Mouse (Mus musculus) ovary, adult 18-20 months (tissue): ENCODE measurements around the gene Ttyh2.

Experiments
- DNase-seq: peaks from one replicate; pipeline ENCODE4 v3.0.0; 2022; ENCODE audit warnings: low spot score, mixed read lengths

Ttyh2 gene

DNA sequence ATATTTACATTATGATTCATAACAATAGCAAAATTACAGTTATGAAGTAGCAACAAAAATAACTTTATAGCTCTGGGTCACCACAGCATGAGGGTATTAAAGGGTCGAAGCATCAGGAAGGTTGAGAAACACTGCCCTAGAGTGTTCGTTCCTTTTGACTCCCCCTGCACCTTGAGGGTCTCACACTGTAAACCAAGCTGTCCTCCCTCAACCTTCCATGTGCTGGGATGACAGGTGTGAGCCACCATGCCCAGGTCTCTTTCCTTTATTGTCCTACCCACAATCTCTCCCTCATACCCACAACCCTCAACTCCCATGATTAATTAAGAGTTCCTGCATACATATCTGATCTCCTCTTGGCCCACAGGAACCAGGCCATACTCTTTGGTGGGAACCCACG lies 36.2 kb downstream of the Ttyh2 start:
- no peak for DNase-seq

DNA sequence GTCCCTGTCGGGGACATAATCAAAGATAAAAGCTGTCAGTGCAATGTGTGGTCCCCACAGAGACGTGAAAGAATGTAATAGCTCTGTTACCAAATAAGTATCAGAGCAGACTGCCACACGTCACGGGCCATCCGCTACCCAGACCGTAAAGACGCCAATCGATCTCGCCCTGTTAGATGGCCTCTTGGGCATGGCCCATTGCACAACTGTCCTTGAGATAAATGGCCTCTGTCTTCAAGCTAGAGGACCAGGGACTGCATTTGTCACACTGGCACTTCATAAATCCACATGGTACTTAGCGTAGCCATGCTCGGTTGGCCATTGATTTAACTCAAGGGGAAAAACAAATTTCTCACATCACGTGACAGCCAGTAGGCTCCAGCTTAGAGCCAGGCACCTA lies 36.6 kb downstream of the Ttyh2 start:
- DNase-seq: no peak

DNA sequence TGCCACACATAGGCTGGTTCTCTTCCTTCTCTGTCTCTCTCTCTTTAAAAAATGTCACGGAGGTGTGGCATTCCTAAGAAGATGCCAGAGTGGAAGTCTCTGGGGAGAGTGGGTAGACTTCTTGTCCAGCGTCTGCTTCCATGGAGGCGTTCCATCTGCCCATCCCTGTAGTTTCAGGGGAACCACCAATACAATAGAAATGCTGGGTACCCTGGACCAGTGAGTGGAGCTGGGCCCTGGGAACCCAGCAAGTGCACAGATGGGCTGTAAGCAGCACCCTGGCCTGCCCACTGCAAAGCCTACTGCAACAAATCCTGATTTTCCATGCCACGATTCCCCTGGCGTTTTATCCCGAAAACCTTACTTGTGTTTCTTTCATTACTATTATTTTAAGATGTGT lies 39.3 kb downstream of the Ttyh2 start:
- no peak for DNase-seq

DNA sequence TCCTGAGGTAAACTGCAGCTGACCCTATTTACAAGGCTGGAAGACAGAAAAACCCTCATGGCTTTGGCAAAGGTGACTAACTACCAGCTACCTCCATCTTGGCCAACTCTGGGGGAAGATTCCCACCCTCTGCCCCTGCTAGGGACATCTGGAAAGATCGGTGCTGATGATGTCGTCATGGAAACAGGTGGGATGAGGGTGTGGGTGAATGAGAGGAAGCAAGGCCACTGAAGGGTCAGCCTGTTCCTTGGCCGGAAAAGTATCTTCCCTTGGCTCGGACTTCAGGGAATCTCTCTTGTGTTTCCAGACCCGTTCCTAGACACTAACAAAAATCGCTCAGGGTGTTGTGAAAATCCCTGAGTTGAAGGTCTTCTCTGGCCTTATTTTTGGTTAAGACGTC lies 40.3 kb downstream of the Ttyh2 start:
- DNase-seq: no peak

DNA sequence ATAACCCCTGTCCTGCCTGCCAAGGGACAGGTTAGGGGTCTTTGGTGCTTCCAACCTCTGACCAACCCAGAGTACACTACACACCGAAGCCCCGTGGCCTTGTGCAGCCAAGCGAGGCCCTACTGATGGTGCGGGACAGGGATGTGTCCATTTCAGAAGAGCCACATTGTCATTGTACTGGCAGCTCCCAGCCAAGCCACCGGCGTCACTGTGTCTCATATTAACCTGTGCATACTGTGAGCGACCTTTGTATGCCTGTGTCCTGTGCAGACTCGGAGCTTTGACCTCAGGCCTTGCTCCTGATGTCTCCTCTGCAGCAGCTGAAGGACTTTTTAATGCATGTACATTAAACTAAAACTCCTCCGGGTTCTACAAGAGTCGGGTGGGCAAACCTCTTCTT lies 45.3 kb downstream of the Ttyh2 start:
- DNase-seq: no peak

DNA sequence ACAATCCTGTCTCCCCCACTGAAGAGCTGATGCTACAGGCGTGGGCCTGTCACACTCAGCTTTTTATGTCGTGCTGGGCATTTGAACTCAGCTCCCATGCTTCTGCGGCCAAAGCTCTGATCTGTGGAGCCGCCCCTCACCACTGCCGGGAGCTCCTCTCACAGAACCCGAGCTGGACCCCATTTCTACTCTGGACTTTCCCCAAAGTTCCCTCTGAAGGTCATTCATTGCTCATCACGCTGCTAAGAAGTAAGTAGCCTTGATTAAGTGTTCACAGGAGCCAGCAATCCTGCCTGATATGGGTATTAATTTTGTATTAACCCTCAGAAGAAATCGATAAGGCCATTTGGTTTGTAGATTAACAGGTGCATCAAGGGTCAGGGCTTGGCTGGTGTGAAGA lies 47.2 kb downstream of the Ttyh2 start:
- DNase-seq: no peak

DNA sequence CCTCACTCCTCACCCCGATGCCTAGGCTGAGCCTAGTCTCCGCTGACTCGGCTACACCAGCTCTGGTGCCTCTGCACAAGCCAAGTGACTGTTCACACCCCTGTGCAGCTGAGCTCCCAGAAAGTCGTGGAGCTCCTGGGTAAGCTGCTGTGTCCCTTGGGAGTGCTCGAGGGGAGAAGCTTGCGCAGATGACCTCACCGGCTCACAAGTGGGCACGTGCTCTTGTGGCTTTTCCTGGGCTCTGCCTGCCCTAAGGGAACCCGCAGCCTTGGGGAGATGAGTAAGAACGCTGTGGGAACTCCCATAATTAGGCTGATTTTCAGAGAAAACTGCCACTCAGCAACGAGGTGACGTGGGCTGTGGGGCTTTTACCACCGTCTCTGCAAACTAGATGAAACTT lies 47.8 kb downstream of the Ttyh2 start:
- DNase-seq: peak; percentile 53

DNA sequence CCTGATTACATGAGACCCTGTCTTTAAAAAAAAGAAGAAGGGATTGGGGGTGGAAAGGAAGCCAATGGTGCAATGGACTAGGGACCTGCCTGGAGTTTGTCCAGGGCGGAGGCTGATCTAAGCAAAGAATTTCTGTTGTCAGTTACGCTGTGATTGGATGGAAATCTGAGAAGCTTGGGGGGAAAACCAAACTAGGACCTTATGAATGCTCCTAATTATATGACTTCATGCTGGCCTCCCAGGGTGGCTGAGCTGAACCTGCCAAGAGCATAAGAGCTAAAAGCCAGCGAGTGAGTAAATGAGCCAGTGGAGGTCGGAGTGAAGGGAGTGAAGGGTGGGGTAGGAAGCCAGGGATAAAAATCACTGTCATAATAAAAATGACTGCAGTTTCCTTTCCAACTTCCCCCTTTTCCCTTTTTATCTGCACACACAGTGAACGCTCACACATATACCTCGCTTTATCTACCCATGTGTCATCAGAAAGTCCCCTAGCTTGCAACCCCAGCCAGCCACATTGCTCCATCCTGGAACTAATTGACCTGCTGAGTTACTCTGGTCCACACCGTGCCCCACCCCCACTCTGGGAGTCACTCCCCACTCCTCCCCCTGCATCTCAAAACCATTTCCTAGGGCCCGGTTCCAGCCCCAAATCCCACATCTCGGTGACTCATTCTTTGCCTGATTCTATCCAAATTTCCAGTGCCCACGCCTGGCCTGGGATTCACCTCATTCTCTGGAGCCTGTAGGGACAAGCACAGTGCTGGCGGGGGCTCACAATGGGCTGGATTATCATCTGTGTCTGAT lies 49.8 kb downstream of the Ttyh2 start:
- DNase-seq: peak; percentile 37

DNA sequence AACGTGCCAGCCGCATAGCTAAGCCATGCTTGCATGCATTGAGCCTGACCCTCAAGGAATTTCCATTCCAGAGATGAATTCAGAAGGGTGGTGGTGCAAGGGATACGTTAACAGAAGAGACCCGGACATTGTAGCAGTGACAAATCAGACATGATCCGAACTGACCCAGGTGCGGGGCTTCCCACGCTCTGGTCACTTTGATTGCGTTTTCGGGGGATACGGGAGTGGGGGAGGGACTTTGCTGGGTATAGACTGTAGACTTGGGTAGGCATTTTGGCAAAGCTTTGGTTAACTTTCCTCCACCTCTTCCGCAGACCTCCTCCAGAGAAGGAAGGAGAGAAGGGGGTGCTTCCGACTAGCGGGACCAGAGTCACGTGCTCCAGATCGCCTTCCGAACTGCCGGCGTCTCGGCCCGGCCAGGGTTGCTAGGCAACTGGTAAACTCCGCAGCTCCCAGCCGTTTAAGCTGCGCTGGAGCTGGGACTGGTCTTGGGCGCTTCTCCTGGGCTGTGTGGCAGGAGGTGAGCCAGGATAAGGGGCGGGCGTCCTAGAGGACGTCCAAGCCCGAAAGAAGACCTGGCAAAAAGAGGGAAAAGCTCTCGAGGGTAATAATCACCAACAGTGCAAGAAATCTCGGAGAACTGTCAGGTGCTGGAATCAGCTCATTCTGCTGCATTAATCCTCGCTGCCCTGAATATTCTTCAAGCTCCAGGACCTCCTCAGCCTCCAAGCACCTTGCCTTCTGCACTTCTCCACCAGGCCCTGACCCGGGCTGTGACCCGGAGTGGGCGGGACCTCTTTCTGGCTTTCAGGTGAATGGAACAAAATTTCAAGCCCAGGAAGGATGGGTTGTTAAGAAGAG lies 52.0 kb downstream of the Ttyh2 start, which contains the start of gene Dnaic2:
Dnaic2 (plus strand) TSS at position 444 of the 861 bp plus-strand sequence.
- peak; percentile 74 for DNase-seq

DNA sequence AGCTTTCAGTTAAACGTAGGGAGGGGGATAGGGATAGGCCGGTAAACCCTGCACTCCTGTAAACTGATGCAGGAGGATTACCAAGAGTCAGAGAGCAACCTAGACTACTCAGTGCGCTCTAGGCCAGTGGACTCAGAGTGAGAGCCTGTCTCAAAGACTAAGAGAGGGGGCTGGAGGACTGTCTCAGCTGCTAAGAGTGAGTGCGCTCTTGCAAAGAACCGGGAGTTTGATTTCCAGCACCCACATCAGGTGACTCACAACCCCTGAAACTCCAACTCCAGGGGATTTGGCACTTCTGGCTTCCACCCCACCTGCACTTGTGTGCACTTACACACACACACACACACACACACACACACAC lies 52.6 kb downstream of the Ttyh2 start:
- DNase-seq: no peak

DNA sequence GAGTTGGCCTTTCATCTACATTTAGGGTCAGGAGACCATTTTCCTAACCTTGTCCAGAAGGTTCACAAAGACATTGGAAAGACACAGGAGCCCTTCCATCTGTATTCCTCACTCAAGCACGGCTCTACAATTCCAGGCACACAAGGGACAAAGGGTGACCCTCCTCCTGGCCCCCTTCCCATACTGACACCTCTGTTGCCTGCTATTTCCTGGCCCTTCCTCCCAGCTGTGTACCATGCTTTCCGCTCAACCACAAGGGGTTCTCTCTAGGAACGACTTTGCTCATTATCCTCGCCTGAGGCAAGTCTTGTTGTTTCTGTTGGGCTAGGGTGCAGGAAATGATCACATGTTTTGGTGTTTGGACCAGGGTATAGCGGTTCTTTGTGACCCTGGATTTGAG lies 53.1 kb downstream of the Ttyh2 start:
- DNase-seq: no peak

DNA sequence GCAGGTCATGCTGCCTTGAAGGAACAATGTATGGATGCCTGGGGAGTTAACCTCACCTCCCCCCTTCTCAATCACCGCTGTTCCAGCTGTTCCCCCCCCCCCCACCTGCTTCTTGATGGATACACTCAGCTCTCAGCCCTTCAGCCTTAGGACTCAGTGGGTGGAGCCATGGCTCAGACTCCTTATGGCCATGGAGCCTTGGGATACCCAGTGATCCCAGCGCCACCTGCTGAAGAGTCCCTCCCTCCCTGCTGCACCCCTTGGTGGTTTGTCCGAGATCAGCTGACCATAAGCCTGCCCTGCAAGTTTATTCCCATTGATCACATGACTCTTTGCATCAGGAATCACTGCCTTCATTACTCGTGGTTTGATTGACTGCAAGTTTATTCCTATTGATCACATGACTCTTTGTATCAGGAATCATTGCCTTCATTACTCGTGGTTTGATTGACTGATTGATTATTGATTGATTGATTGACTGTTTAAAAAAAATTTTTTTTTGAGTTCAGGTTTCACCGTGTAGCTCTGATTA lies 54.7 kb downstream of the Ttyh2 start:
- no peak for DNase-seq

DNA sequence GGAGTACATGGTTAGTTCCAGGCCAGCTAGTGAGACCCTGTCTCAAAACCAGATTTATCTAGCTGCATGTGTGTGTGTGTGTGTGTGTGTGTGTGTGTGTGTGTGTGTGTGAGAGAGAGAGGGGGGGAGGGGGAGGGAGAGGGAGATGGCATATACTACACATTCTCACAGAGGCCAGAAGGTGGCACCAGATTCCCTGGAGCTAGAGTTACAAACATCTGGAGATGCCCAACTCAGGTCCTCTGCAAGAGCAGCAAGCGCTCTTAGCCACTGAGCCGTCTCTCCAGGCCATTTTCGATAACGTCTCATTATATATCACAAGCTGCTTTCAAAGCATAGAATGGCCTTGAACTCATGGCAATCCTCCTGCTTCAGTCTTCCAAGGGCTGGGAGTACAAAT lies 56.5 kb downstream of the Ttyh2 start:
- DNase-seq: no peak

DNA sequence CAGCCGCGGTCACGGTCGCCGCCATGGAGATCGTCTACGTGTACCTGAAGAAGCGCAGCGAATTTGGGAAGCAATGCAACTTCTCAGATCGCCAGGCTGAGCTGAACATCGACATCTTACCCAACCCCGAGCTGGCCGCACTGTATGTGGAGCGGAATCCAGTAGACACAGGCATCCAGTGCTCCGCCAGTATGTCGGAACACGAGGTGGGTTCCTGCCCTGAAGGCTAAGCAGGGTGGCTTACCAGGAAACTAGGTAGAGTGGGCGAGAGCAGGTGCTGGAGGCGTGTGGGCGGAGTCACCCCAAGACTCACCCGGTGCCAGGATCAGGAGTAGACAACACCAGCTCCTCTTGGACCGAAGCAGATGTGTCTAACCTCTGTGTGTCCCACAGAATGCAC lies 57.7 kb downstream of the Ttyh2 start:
- no peak for DNase-seq

DNA sequence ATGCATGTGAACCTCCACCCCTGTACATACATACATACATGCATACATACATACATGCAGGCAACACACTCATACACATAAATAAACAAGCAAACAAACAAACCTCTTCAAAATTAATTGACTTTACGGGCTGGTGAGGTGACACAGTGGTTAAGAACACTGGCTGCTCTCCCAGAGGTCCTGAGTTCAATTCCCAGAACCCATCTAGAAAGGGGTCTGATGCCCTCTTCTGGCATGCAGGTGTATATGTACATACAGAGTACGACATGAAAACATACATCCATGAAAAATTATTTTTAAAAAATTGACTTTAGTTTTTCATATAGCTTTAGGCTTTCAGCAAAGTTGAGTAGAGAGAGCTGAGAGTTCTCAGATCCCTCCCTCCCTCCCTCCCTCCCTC lies 60.9 kb downstream of the Ttyh2 start:
- DNase-seq: no peak

DNA sequence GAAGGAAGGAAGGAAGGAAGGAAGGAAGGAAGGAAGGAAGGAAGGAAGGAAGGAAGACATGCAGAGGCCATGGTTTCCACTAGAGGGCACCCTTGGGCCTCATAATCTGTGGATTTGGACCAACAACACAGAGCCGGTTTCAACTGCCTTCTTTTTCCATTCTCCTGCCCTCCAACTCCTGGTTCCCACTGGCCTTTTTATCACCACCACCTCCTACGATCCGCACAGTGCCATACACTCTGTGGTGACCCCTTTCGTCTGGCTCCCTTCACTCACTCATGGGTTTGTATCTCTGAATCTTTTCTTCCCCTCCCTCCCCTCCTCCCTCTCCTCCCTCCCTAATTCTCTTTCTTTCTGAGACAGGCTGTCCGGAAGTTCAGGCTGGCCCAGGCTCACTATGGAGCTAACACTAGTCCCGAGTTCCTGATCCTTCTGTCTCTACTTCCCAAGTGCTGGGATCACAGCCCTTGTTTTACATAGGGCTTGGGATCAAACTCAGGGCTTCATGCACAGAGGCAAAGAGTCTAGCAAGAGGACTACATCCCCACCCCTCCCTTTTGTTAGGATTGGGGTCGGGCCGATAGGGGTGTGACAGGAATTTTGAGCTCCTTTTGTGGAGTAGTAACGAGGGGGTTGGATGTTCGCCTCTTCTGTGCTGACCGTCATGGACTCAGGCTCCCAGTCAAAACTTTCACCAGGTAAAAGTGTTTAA lies 61.8 kb downstream of the Ttyh2 start:
- no peak for DNase-seq

DNA sequence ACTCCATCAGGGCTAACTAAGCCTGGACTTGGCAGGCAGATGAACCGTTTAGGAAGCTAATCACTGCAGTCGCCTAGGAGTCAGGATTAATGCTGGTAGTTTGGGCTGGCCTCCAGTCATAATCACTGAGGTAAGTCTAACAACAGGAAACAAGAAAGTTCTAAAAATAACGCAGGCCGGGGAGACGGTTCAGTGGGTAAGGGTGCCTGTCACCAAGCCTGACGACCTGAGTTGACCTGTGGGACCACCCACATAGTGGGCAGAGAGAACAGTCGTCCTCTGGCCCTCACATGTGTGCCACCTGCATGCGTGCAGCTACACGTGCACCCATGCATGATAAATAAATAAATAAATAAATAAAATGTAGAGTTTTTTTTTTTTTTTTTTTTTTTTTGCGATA lies 65.4 kb downstream of the Ttyh2 start:
- DNase-seq: no peak

DNA sequence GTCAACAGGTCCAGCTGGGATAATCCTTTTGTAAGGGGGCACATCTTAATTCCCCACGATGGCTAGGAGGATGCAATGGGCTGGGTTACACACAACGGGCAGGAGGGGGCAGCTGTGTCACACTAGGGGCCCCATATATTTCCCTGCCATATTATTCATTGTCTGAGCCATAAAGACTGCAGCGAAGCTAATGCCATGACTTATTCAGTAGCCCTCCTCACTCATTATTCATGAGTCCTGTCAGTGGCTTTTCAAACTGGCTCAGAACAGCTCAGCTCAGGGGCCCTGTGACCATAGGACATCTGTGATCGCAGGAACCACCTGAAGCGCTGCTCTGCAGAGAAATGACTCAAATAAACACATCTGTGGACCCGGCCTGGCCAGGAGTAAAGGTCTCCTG lies 66.2 kb downstream of the Ttyh2 start:
- no peak for DNase-seq

DNA sequence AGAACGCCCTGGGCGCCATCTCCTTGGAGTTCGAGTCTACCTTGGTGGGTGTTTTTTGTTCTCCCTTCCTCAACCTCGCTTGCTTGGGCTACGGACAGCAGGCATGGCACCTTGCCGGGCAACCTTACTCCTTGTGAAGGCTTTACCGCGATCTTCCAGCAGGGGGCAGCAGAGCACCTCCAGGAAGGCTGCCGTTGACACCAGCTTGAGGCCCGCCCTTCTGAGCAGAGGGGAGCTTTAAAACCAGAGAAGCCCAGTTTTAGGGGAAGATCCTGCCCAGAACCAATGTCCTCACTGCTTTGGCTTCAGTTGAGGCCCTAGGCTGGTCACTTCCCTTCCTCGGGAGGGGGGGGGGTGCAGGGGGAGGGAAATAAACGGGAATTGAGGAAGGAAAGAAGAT lies 69.9 kb downstream of the Ttyh2 start:
- peak; percentile 64 for DNase-seq

DNA sequence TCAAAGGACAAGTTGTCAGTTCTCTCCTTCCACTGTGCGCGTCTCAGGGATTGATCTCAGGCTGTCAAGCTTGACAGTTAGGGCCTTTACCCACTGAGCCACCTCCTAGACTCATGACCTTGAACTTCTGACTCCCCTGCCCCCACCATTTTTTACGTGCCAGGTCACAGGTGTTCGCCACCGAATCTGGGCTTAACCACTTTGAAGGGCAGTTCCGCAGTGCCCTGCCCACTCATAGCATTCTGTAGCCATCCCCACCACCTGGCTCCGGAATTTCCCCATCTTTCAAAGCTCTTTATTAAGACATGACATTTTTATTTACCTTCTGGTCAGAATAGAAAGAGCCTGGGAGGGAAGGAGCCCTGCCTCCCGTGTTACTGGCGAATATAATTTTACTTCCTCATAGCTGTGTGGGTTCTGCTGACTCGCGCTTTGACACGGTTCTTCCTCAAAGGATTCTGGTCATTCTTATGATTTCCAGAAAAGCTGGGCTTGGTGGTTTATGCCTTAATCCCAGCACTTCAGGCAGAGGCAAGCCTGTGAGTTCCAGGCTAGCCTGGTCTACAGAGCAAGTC lies 72.4 kb downstream of the Ttyh2 start:
- DNase-seq: no peak

DNA sequence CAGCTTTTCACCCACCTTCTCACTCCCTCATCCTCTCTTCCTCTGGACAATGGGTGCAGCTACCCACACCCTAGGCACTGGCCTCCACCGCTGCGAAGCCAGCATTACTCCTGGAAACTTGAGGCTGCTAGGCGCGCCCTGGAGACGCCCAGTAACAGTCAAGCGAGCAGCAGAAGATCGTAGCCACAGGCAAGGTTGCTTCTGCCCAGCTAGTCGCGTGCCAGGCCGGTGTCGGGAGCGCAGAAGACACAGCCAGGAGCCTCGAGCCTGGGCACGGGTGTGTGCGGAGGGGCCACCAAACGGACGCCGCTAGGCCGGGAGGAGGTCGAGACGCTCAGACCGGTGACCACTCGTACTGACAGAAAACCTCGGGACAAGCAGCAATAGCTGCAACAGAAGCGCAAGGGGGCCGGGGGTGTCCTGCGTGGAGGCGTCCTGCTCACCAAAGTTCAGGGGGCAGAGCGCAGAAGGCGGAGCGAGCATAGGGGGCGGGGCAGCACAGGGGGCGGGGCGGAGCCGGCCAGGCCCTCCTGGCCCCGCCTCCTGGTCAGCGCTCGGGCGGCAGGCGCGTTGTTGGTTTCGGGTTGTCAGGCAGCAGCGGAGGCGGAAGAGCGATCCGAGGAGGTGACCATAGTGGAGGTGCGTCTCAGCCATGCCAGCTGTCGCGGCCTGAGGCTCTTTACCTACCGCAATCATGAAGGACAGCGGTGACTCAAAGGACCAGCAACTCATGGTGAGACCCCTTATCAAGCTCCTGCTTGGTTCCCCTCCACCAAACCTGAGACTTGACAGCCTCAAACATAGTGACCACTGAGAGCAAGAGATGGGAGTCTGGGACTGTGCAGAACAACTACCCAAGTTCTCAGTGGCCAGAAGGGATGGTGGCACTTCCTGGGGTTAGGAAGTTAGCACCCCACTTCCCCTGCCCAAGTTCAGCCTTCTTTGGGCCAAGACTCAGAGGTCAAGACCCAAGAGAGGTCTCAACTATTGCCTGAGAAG lies 89.9 kb downstream of the Ttyh2 start, which contains the start of gene Kif19a:
Kif19a (plus strand) TSS at position 569 of the 999 bp plus-strand sequence.
- peak; percentile 53 for DNase-seq
